Mouse (Mus musculus) ES-E14 (cell line): ENCODE results near the gene Bzw1.

Experiments
- CHD2 ChIP-seq: IDR thresholded peaks from 2 replicates; pipeline ENCODE4 v1.6.1; 2014; ENCODE audit warnings: mild to moderate bottlenecking, low read depth, low read length, inconsistent platforms
- HCFC1 ChIP-seq: IDR thresholded peaks from 2 replicates; pipeline ENCODE4 v1.6.1; 2012; ENCODE audit warnings: low read length, inconsistent platforms, borderline replicate concordance; ENCODE audit not compliant: insufficient read depth
- MAFK ChIP-seq: IDR thresholded peaks from 2 replicates; pipeline ENCODE4 v1.6.1; 2014; ENCODE audit warnings: mild to moderate bottlenecking, low read depth, low read length, inconsistent platforms; ENCODE audit not compliant: insufficient read depth
- ZNF384 ChIP-seq: IDR thresholded peaks from 2 replicates; pipeline ENCODE4 v1.6.1; 2012; ENCODE audit warnings: low read depth, low read length, inconsistent platforms

- TF ChIP-seq ZNF384: no peak
- no peak for TF ChIP-seq CHD2
- TF ChIP-seq MAFK: no peak
- no peak for TF ChIP-seq HCFC1
Observed at GRCm38 (mm10) chr1:58408141-58408540, 15.4 kb downstream of the Bzw1 start.
